18 mouse cellular contexts compared by ENCODE assay signal in genomic region chr19:17997561-17997960, GRCm38 (mm10).
A peak's percentile ranks its signal among the peaks of the same experiment; 100 is the strongest.
DNase-seq lines count a peak whose midpoint lies in the region; ATAC-seq and TF ChIP-seq lines count a peak whose summit lies in the region.
"Had no signal": no experiment of that assay in that cellular context is flagged by ENCODE, and none has a peak within 500 bp of the region (broad histone marks: within the 10 kb centered on the region; RNA-seq: fewer than 3 reads in every experiment).

No protein-coding gene starts in this region.

- no peak overlapping the region for H3K9ac ChIP-seq in hindbrain, postnatal 0 days (replicated peaks; ENCODE audit: low read length)
- no peak overlapping the region for H3K9ac ChIP-seq in hindbrain, embryonic 13.5 days
- no peak overlapping the region for H3K9ac ChIP-seq in neural tube, embryonic 15.5 days (replicated peaks)
- H3K9ac ChIP-seq: embryonic facial prominence, embryonic 15.5 days; forebrain, embryonic 15.5 days; liver, embryonic 14.5 days had no signal

- H3K4me2 ChIP-seq in hindbrain, postnatal 0 days (ENCODE audit: low read depth, low read length): no peak overlapping the region
- no peak overlapping the region for H3K4me2 ChIP-seq in hindbrain, embryonic 13.5 days
- no peak overlapping the region for H3K4me2 ChIP-seq in neural tube, embryonic 15.5 days
- H3K4me2 ChIP-seq: embryonic facial prominence, embryonic 15.5 days; forebrain, embryonic 15.5 days; midbrain, embryonic 11.5 days had no signal

- no peaks in the 10 kb centered on the region for H3K36me3 ChIP-seq in hindbrain, postnatal 0 days (ENCODE audit: insufficient read depth, low read length)
- no peaks in the 10 kb centered on the region for H3K36me3 ChIP-seq in hindbrain, embryonic 13.5 days
- no peaks in the 10 kb centered on the region for H3K36me3 ChIP-seq in neural tube, embryonic 15.5 days
- H3K36me3 ChIP-seq: embryonic facial prominence, embryonic 15.5 days; forebrain, embryonic 15.5 days; hindbrain, embryonic 10.5 days had no signal

- H3K9me3 ChIP-seq in hindbrain, postnatal 0 days (ENCODE audit: low read length): no peaks in the 10 kb centered on the region
- H3K9me3 ChIP-seq in hindbrain, embryonic 13.5 days: no peaks in the 10 kb centered on the region
- no peaks in the 10 kb centered on the region for H3K9me3 ChIP-seq in neural tube, embryonic 15.5 days (replicated peaks)
- H3K9me3 ChIP-seq: embryonic facial prominence, embryonic 15.5 days had no signal

- no peak for TF ChIP-seq POLR2A in lung, adult 2 months (IDR thresholded peaks at IDR 0.05; ENCODE audit: borderline replicate concordance, extremely low read depth, low read depth, low read length)

- 86% methylated on average over 3 of the region's 3 CpGs for WGBS in hindbrain, postnatal 0 days
- WGBS in hindbrain, embryonic 13.5 days: 88% methylated on average over 3 of the region's 3 CpGs
- WGBS in lung, adult 2 months: 77% methylated on average over 3 of the region's 3 CpGs
- 94% methylated on average over 3 of the region's 3 CpGs for WGBS in neural tube, embryonic 15.5 days

- no peak for ATAC-seq in hindbrain, postnatal 0 days
- ATAC-seq in hindbrain, embryonic 13.5 days (ENCODE audit: low FRiP score): no peak
- no peak for ATAC-seq in neural tube, embryonic 15.5 days (ENCODE audit: low FRiP score)
- ATAC-seq: forebrain, embryonic 15.5 days had no signal

- peak; percentile 22 for TF ChIP-seq CTCF in hindbrain, postnatal 0 days (IDR thresholded peaks at IDR 0.05; ENCODE audit: low read depth)
- TF ChIP-seq CTCF in lung, adult 2 months (IDR thresholded peaks at IDR 0.05; ENCODE audit: insufficient read depth, low read length): peak; percentile 46

- no peaks in the 10 kb centered on the region for H3K4me1 ChIP-seq in hindbrain, postnatal 0 days (ENCODE audit: insufficient read depth, low read length)
- H3K4me1 ChIP-seq in hindbrain, embryonic 13.5 days (replicated peaks): no peaks in the 10 kb centered on the region
- H3K4me1 ChIP-seq in lung, adult 2 months (ENCODE audit: control insufficient read depth, insufficient read depth, low read length): no peaks in the 10 kb centered on the region
- H3K4me1 ChIP-seq in neural tube, embryonic 15.5 days: no peaks in the 10 kb centered on the region
- H3K4me1 ChIP-seq: embryonic facial prominence, embryonic 15.5 days; forebrain, embryonic 15.5 days; hindbrain, embryonic 10.5 days had no signal

- no peak overlapping the region for H3K27ac ChIP-seq in hindbrain, postnatal 0 days
- no peak overlapping the region for H3K27ac ChIP-seq in hindbrain, embryonic 13.5 days
- no peak overlapping the region for H3K27ac ChIP-seq in neural tube, embryonic 15.5 days (replicated peaks)
- H3K27ac ChIP-seq: embryonic facial prominence, embryonic 15.5 days; forebrain, embryonic 15.5 days; hindbrain, embryonic 10.5 days; liver, embryonic 14.5 days; macrophage had no signal

- no peak overlapping the region for H3K4me3 ChIP-seq in hindbrain, postnatal 0 days (ENCODE audit: low read length)
- H3K4me3 ChIP-seq in hindbrain, embryonic 13.5 days: no peak overlapping the region
- H3K4me3 ChIP-seq in lung, adult 2 months (replicated peaks; ENCODE audit: extremely low read depth, low read depth, low read length): no peak overlapping the region
- no peak overlapping the region for H3K4me3 ChIP-seq in neural tube, embryonic 15.5 days (replicated peaks)
- H3K4me3 ChIP-seq: embryonic facial prominence, embryonic 15.5 days; forebrain, embryonic 15.5 days; hindbrain, embryonic 10.5 days had no signal

- peak; percentile 2 for DNase-seq in adrenal gland, adult 2 months
- DNase-seq in adrenal gland, postnatal 4 days (ENCODE audit: low spot score in 2 of 2): no peak
- no peak for DNase-seq in hindbrain, postnatal 0 days (ENCODE audit: low spot score)
- DNase-seq in lung, adult 2 months: no peak
- no peak for DNase-seq in lung, postnatal 4 days
- DNase-seq in lung, postnatal 36 days: peak; percentile 1
- DNase-seq: adrenal gland, postnatal 14 days; cerebellum, adult 9-10 months; kidney, adult 8-10 months; kidney, postnatal 14 days had no signal

- H3K27me3 ChIP-seq in hindbrain, postnatal 0 days (ENCODE audit: insufficient read depth, low read length): no peaks in the 10 kb centered on the region
- no peaks in the 10 kb centered on the region for H3K27me3 ChIP-seq in hindbrain, embryonic 13.5 days
- H3K27me3 ChIP-seq in neural tube, embryonic 15.5 days (replicated peaks): no peaks in the 10 kb centered on the region
- H3K27me3 ChIP-seq: embryonic facial prominence, embryonic 15.5 days; forebrain, embryonic 15.5 days had no signal

Comparison
In these comparisons a context has a peak if more than half of its experiments do, and no peak if none do; other contexts are left out.
1. DNase-seq: peak in adrenal gland, adult 2 months (single experiment) and lung, postnatal 36 days (single experiment); none in adrenal gland, postnatal 4 days (0 of 2), hindbrain, postnatal 0 days (single experiment), lung, adult 2 months (single experiment) and lung, postnatal 4 days (0 of 2).